Mouse (Mus musculus): Measurements from ENCODE around the gene Rhbdl1. TPM values are rescaled to one million over a fixed set of nuclear protein-coding genes. Genes with fewer than 3 reads are reported as not detected.
A peak's percentile ranks its signal among the peaks of the same experiment; 100 is the strongest.

The Rhbdl1 gene
- total RNA-seq, 4 experiments from 2014 or later = 31.6 to 44.8 (median 40.9) TPM

DNA sequence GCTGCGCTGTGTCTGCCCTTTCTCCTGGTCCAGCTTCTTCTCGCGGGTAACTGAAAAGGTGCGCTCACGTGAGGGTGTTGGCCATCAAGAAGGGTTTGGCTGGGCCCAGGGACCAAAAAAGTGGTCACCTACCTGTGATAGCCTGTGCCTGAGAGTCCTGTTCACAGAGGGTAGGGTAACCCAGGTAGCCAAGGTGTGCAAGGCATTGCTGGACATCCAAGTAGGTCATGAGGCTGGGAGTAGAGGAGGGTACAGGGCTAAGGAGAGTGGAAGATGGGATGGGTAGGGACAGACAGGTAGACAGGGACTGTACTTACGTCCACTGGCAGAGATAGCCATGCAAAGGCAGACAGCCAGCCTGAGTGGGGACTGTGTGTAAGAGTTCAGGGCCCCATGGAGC lies 3.4 kb upstream of the Rhbdl1 start:
- DNase-seq (ENCODE audit: low spot score in 2 of 2) = no peak

DNA sequence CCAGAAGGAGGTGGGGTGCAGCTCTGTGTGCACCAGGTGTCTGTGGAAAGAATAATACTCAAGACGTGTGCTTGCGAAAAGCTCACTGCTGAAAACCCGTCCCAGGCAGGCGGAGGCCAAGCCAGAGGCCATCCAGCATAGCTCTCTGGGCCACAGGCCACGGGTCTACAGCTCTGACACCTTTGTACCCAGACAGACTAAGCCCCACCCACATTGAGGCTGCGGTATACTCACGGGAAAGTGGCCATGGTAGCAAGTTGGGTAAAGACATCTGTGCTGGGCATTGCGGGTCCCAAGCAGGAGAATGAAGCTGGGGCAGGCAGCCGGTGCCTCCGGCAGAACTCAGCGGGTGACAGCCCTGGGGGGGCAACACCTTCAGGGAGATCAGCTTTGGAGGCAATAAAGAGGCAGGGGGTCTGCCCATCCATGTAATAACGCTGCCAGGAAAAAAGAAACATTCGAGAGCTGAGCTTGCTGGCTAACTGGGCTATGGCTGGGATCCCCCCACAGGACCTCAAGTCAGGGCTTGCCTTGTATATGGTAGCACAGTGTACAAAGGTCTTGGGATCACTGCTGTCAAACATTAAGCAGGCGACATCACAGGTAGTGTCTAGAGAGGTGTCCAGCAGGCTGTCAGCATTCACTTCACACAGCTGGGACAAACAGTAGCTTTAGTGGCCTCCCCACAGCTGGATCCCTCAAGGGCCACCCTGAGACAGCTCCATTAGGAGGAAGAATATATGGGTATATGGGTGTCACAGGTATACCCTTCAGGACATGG lies 2.5 kb upstream of the Rhbdl1 start:
- DNase-seq (ENCODE audit: low spot score in 2 of 2) = no peak

DNA sequence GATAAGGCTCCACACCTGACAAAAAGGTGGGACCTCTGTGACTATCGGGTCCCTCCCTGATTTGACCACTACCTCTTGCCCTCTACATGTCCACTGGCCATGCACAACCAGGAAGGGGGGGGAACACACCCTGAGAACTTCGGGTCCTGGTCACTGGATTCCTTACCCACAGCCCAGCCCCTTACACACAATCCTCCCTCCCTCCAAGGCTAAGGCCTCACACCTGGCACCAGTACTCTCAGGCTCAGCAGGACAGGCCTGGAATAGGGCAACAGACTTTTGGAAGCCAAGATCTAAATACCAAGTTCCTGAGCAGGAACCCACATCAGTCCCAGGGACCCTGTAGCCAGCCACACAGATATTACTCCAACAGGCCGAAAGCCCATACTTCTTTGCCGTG lies 1.8 kb upstream of the Rhbdl1 start:
- no peak for DNase-seq (ENCODE audit: low spot score in 2 of 2)

DNA sequence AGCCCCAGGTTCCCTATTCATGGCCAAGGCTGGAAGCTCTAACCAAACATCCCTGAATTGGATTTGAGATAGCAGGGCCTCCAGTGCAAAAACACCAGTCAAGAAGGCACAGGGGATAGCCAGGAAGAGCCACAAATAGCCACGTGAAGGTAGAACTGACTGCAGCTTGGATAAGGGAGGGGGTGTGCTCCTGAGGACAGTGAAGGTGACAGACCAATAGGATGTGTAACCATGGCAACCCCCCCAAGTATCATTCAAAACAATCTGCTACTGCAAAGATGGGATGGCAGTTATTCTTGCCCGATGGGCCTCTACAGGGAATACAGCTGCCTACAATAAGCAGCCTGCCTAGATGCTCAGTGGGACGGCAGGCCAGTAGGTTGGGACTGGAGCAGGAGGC lies 438 bp upstream of the Rhbdl1 start:
- DNase-seq (ENCODE audit: low spot score in 2 of 2) = no peak

DNA sequence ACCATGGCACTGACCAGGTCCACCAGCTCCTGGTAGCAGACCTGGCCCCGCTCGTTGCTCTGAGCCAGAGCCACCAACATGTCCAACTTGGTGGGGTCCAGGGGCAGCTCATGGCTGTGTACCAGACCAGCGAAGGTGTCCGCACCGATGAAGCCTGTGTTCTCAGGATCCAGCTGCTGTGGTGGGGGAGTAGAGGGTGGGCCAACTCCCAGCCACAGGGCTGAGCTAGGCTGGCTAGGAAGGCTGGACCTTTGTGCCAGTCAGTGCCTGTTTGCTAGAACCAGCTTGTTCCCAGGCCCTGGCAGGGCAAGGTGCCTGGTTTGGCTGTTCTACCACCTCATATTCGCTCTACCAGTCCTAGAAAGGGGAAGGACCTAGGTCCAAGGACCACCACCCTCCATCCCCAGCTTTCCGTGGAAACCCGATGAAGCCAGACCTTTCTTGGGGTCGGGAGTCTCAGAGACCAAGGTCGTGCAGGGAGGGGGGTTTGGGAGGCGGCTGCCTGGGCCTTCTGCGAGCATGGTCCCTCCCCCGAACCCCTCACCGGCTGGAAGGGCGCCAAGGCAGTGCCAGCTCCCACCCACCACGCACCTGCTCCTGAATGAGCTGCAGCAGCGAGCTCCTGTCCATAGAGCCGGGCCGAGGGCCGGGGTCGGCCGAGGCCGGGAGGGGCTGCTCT lies 559 bp downstream of the Rhbdl1 start:
- DNase-seq (ENCODE audit: low spot score in 2 of 2) = peak in 1 of 2 experiments; percentile 53

DNA sequence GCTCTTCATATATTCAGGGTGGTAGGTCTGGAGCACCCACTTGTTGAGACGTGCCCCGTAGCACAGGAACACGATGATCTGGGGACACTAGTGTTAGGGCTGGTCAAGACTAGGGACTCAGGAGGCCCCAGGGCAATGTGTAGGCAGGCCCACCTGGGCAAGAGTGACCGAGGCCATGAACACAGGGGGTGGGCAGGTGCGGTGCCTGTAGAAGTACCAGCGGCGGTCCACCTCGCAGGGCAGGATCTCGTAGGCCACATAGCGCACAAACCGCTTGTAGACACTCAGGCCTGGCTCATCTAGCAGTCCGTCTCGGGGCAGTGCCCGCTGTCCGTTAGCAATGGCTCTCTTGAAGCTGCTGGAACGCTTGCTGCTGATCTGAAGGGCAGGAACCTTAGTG lies 1.3 kb downstream of the Rhbdl1 start:
- DNase-seq (ENCODE audit: low spot score in 2 of 2) = no peak

DNA sequence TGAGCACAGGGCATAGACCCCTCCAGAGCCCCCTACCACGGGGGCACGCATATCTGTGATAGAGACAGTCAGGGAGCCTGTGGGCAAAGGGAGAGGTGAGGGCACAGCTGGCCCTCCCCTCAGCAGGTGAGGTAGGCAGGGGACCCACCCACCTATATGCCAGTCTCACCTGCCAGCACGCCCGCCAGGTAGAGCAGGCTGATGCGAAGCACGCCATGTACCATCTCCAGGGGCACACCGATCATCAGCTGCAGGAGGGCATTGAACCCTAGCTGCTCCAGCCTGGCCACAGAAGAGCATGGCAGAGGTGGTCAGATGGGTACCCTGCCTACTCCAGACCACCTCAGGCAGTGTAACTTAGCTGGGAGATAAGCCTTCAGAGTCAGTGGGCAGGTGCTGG lies 1.8 kb downstream of the Rhbdl1 start:
- DNase-seq (ENCODE audit: low spot score in 2 of 2) = no peak

DNA sequence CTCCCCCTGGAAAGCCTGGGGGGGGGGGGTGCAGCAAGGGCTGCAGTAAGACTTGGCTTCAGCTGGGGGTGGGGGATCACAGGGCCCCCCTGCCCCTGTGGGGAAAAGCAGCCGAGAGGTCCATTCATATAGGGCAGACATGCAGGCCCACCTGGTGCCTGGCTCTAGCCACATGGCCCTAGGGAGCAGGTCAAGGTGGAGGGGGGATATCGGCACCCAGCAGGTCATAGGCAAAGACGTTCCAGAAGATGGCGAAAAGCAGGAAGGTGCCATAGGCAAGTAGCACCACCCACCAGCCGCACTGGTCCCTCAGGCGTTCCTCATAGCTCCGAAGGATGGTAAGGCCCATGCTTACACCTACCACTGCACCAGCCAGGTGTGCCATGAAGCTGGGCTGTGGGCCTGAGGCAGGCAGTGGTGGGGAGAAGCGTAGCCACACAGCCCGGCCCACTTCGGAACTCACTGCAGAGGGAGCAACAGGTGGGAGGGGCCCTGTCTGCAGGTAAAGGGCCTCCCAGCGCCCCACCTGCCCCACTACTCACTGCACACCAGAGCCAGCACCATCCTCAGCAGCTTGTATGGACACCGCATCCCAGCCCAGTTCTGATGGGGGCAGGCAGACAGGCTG lies 2.4 kb downstream of the Rhbdl1 start:
- no peak for DNase-seq (ENCODE audit: low spot score in 2 of 2)

DNA sequence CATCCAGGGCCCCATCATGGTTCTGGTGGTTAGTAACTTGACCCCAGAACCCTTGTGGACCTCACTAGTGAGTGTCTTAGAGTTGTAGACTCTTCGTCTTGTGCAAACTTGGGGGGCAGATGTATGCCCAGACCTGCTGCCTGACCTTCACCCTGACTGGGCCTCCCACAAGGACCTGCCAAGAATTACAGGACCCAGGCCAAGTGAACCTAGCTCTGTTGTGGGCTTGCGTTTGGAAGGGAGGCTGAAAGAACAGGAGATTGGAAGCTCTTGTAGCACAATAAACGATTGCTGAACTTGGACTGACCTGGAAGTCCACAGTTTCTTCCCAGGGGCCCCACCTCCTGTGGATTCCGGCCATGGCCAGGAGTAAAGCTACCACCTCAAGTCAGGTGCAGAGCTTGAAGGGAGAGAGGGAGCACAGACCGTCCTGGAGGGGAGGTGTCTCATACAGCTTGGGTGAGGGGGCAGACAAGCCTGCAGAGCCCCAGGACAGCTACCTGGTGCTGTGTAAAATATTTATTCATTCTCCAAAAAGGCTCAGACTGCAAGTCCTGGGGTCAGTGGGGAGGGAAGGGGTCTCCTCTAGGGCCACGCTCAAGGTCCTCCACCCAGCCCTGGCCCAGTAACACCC lies 3.0 kb downstream of the Rhbdl1 start:
- DNase-seq (ENCODE audit: low spot score in 2 of 2) = no peak

DNA sequence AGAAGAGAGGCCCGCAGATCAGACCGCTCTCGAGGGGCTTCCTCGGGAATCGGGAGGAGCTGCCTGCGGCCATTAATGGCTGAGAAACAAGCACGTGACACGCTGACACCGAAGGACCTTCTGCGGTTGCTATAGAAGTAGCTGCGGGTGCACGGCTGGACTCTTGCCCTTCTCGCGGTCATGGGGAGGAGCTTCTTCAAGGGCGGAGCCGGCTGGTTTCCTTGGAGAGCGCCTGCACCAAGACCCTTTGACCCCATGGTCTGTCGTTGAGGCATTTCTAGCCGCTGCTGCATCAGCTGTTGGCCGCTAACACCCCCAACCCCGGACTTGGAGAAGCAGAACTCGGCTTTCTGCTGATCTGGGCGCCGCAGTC lies 3.8 kb downstream of the Rhbdl1 start, which contains the start of gene Stub1:
Stub1 (minus strand) TSS at position 114 of the 373 bp plus-strand sequence.
- DNase-seq (ENCODE audit: low spot score in 2 of 2) = peak; percentile 85 to 87

DNA sequence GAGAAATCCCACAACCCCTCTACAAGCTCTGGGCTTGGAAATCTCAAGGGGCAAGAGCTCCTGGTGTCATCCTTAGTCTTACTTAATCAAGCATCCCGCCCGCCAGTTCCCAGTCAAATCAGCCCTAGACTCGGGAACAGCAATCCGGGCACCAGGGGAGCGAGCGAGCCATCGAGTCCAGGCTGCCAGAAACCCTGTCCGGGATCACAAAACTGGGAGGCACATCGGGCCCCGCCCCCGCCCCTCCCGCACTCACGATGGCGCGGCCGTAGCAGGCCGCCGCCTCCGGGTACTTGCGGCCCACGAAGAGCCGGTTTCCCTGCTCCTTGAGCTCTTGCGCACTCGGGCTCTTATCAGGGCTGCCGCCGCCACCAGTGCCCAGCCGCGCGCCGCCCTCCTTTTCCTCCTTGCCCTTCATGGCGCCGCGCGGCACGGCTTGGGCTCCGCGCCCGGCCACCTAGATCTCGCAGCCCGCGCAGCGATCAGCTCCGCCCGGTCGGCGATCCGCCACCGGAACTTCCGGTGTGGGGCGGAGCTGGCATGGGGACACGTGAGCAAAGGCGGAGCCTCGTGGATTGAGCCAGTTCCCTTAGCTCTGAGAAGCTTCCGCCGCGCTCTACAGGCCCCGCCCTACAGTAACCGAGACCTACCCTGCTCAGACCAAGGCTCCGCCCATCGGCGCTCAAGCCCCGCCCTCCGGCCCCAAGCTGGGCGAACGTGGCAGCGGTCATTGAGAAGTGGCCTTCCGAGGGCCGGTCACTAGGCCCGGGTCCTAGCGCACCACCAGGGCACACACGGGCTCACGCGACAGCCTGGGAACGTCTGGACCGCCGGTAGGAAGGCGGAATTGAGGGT lies 4.4 kb downstream of the Rhbdl1 start:
- peak; percentile 98 to 99 for DNase-seq (ENCODE audit: low spot score in 2 of 2)

DNA sequence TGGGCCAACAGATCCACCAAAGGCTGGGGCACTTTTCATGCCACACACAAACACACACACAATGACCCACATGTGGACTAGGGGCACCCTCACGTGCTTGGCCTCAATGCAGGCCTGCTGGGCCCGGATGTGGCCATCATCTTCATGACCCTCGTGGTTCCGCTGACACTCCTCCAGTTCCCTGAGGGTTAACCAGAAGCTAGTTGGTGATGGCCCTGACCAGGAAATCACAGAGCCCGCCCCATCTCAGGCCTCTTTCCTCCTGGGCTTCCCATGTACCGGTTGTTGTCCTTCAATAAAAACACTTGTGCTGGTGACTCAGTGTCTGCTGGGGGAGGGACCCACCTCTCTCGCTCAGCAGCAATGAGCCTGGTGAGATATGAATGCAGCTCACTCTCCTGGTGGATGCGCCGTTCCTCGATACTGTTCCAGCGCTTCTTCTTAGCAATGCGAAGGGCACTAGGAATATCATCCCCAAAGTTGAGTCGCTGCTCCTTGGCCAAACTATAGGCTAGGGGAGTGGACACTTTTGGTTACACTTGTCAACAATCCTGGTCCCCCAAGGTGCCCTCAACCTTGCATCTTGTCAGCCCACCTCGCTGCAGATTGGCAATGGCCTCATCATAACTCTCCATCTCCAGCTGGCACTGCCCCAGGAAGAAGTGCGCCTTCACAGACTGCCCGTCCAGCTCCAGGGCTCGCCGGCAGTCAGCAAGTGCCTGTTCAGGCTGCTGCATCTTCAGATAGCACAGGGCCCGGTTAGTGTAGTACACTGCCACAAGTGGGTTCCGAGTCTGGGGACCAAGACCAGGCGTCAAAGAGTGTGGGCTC lies 5.4 kb downstream of the Rhbdl1 start:
- DNase-seq (ENCODE audit: low spot score in 2 of 2) = no peak

DNA sequence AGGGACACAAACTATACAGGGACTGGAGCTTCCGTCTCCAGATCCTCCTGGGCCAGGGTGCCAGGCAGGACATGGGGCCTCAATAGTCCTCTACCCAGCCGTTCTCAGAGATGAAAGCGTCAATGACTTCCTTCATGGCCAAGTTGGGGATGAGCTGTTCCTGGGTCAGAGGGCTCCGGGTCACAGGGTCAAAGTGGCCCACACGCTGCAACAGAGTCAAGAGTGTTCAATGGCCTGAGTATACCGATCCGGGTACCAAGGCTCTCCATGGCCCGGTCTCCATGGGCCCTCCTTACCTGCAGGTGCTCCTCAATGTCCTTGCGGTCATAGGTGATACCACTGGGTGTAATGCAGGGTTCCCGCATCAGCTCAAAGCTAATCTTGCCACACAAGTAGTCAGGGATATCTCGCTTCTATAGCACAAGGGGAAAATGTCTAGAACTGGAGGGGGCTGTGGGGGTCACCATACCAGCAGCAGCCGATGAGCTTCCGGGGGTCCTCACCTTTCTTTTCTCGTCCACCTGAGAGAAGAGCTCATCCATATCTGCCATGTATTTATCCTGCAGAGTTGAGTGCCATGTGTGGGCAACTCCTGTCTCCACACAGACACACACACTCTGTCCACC lies 6.2 kb downstream of the Rhbdl1 start:
- no peak for DNase-seq (ENCODE audit: low spot score in 2 of 2)

DNA sequence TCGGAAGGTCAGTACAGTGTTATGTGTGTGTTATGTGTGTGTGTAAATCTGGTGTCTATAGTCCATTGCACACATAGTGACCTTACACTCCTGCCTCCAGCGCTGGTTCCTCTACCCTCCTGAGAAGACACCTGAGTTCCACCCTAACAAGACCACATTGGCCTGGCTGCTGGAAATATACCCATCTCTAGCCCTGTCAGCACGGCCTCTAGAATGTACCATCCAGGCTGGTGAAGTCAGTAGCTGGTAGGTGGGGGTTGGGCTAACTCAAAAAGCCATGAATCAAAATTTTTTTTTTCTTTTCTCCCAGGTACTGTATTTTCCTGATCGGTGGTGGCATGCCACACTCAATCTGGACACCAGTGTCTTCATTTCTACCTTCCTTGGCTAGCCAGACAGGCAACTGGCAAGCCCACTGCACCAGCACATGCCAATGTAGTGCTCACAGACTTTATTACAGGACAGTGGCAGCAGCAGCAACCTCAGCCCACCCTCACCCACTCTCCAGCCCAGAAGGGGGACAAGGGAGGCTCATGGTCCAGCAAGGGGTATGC lies 6.8 kb downstream of the Rhbdl1 start:
- DNase-seq (ENCODE audit: low spot score in 2 of 2) = no peak

DNA sequence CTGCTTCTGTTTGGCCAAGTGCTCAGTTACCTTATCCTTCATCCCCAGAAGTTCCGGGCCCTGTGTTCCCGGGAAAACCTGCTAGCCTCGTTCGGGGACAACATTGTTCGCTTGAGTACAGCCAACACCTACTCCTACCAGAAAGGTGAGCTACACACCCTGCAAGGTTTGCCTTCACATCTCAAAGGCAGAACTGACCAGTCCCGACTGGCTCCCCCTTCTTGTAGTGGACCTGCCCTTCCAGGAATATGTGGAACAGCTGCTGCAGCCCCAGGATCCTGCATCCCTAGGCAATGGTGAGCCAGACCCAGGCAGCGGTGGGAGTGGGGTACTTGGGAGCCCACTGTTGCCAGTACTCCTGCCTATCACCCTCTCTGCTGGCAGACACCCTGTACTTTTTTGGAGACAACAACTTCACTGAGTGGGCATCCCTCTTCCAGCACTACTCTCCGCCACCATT lies 7.5 kb downstream of the Rhbdl1 start:
- DNase-seq (ENCODE audit: low spot score in 2 of 2) = no peak

DNA sequence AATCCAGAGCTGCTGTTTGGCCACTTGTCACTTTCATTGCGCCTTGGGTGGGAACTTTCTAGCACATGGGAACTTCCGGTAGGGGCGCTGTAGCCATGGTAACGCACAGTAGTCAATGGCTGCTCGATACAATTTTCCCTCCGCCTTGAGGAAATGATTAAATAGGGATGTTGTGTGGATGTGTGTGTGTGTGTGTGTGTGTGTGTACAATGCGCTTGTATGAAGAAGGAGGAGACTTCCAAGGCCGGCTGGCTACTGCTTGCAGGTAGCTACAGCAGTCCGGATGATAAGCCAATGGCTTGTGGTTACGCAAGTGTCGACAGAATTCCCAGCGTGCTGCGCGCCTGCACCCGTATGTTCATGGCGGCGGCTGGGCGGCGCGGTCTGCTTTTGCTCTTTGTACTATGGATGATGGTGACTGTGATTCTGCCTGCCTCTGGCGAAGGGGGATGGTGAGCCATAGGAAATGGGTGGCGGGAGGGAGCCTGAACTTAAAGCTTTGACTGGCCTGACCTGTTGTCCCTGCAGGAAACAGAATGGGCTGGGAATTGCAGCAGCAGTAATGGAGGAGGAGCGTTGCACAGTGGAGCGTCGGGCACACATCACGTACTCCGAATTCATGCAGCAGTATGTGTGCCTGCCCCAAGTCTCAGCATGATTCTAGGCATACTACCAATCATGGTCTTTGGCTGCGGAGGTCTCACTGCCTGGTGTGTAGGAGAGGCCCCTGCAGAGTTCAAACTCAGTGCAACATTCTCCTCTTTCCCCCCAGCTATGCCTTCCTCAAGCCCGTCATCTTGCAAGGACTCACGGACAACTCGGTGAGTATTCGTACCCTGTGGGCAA lies 8.2 kb downstream of the Rhbdl1 start, which contains the start of gene Jmjd8:
Jmjd8 (plus strand) TSS at position 156 of the 846 bp plus-strand sequence.
- DNase-seq (ENCODE audit: low spot score in 2 of 2) = peak; percentile 78 to 87

DNA sequence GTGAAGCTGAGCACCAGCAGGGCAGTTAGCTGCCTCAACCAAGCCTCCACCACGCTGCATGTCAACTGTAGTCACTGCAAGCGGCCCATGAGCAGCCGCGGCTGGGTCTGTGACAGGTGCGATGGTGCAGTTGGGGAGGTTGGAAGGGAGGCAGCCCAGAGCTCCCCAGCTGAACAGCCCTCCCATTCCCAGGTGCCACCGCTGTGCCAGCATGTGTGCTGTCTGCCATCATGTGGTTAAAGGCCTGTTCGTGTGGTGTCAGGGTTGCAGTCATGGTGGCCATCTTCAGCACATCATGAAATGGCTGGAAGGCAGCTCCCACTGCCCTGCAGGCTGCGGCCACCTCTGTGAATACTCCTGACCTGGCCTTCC lies 8.9 kb downstream of the Rhbdl1 start:
- DNase-seq (ENCODE audit: low spot score in 2 of 2) = no peak

DNA sequence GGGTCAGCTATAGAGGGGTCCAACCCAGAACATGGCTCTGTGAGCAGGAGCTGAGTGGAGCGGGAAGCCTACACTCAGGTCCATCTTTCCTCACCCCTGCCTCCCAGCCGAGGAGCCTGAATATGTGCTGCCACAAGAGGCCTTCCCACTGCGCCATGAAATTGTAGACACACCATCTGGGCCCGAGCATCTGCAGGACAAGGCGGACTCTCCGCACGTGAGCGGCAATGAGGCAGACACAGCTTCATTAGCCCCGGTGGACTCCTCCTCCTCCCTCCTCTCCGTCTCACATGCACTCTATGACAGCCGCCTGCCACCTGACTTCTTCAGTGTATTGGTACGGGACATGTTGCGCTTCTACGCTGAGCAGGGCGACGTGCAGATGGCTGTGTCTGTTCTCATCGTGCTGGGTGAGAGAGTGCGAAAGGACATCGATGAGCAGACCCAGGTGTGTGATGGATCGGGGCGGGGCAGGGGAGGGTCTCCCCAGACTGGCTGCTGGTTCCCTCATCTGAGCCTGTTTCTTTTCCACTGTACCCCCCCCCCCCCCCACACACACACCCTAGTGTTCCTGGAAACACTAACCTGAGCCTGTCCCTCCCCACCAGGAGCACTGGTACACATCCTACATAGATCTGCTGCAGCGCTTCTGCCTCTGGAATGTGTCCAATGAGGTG lies 9.4 kb downstream of the Rhbdl1 start:
- no peak for DNase-seq (ENCODE audit: low spot score in 2 of 2)
